Mouse (Mus musculus) layer of hippocampus, adult 2 months (tissue): ENCODE results near the gene Add2. TPM values are rescaled to one million over a fixed set of nuclear protein-coding genes. Genes with fewer than 3 reads are reported as not detected.

Experiments used
- DNase-seq, 2 experiments: peaks; one replicate each; pipeline ENCODE4 v3.0.0; 2022; ENCODE audit warnings: low spot score in 2 of 2
- H3K27ac ChIP-seq: fragments of 200-600 bp; 2 replicates; pipeline ENCODE4 v1.8.1; 2022
- H3K4me3 ChIP-seq: fragments of 200-600 bp; 2 replicates; pipeline ENCODE4 v1.8.1; 2022; ENCODE audit warnings: mild to moderate bottlenecking
- CTCF ChIP-seq: fragments of 200-600 bp; conservative IDR thresholded peaks from 2 replicates; pipeline ENCODE4 v1.8.1; 2022; ENCODE audit warnings: antibody characterized with exemption, mild to moderate bottlenecking, moderate library complexity
- total RNA-seq, 2 experiments: library from RNA; stranded (reverse); gene quantifications; 2 replicates each; pipeline ENCODE4 v1.2.3; 2021

Gene Add2
- total RNA-seq, 2 experiments from 2014 or later, result 277 to 286 TPM

- Histone ChIP-seq H3K4me3 (no peak overlapping the region), H3K27ac (peak overlapping the region; percentile 96)
- DNase-seq, result no peak
- TF ChIP-seq CTCF, result no peak
Measured at GRCm38 (mm10) chr6:86101451-86101850, 73.0 kb downstream of the Add2 start.

- H3K27ac ChIP-seq, result peak overlapping the region; percentile 96
- DNase-seq, result peak; percentile 89 to 93
- no peak overlapping the region for H3K4me3 ChIP-seq
- TF ChIP-seq CTCF, result no peak
Measured at GRCm38 (mm10) chr6:86102874-86103273, 74.4 kb downstream of the Add2 start.

GRCm38 (mm10) chr6:86103614-86104013 is 75.1 kb downstream of the Add2 start:
- TF ChIP-seq CTCF, result no peak
- DNase-seq, result no peak
- H3K4me3 ChIP-seq, result no peak overlapping the region
- H3K27ac ChIP-seq, result peak overlapping the region; percentile 96

GRCm38 (mm10) chr6:86104719-86105118 is 76.2 kb downstream of the Add2 start:
- no peak for TF ChIP-seq CTCF
- Histone ChIP-seq H3K27ac (peak overlapping the region; percentile 96), H3K4me3 (no peak overlapping the region)
- DNase-seq, result no peak

DNA sequence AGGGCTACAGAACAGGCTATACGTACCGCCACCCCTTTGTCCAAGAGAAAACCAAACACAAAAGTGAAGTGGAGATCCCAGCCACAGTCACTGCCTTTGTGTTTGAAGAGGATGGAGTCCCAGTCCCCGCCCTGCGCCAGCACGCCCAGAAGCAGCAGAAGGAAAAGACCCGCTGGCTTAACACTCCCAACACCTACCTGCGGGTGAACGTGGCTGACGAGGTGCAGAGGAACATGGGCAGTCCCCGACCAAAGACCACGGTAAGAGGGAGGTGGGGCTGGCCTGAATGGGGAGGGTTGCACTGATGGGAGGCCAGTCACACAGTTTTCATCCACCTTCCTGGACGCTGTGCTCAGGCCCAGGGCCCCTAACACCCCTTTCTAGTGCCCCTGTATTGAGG is 77.6 kb downstream of the Add2 start:
- peak overlapping the region; percentile 96; the same call in 1 of the 2 replicates for H3K27ac ChIP-seq
- TF ChIP-seq CTCF, result no peak

DNA sequence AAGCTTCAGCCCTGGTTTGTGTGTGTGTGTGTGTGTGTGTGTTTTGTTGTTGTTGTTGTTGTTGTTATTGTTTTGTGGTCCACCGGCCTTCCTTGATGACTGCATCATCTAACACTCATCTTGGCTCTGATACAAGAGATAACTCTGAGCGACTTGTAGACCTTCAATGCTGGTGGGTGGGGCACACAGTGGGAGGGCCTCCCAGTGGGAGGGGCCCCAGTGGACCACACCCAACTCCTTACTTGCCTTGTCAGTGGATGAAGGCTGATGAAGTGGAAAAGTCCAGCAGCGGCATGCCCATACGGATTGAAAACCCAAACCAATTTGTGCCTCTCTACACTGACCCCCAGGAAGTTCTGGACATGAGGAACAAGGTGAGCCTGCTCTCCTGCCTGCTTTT is 78.6 kb downstream of the Add2 start:
- Histone ChIP-seq H3K27ac (peak overlapping the region; percentile 51; the same call in 1 of the 2 replicates), H3K4me3 (no peak overlapping the region)
- no peak for DNase-seq
- no peak for TF ChIP-seq CTCF

More for the DNA sequence above, 77.6 kb downstream of the Add2 start:
- no peak overlapping the region for H3K4me3 ChIP-seq
- DNase-seq, result no peak

- Histone ChIP-seq H3K27ac (peak overlapping the region; percentile 64; the same call in 1 of the 2 replicates), H3K4me3 (no peak overlapping the region)
- no peak for TF ChIP-seq CTCF
- peak in 1 of 2 experiments; percentile 75 for DNase-seq
Measured at GRCm38 (mm10) chr6:86115843-86116242, 87.4 kb downstream of the Add2 start.

DNA sequence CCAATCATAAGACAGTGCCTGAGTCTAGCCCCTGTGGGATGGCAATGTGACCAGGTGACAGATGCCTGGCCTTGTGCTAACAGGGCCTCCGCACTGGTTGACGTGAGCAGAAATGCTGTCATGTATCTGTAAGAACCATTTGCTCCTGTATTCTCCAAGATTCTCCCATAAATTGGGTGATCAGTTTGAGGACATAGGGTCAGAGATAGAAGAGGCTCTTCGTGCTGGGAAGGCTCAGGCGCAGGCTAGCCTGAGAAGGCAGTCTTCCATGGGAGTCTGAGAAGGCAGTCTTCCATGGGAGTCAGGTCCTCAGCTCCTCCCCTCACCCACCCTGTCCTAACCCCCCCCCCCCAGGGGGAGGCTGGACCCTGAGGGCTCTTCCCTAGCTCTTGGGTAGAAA is 94.6 kb downstream of the Add2 start:
- DNase-seq, result no peak
- Histone ChIP-seq H3K4me3 (no peak overlapping the region), H3K27ac (peak overlapping the region; percentile 23; the same call in 1 of the 2 replicates)
- TF ChIP-seq CTCF, result no peak

DNA sequence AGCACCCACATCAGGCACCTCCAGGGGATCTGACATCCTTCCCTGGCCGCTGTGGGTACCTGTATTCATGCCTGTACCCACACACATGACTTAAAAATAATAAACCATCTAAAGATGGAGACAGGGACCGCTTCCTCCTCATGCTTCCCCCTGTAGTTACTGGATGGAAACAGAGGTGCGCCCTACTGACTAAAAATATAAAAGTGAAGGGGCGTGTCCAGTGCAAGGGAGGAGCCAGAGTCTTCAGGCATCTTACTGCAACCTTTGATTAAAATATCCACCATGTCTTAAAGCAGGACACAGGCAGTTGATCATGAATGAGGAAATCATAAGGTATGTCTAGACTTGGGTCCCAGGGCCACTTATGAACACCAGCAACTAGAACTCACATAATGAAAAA is 97.3 kb downstream of the Add2 start:
- no peak for DNase-seq
- H3K4me3 ChIP-seq, result no peak overlapping the region
- TF ChIP-seq CTCF, result 0 out of 2 replicates have a peak, but pooled peaks have one; percentile 7
- no peak overlapping the region for H3K27ac ChIP-seq

- DNase-seq, result peak in 1 of 2 experiments; percentile 72
- TF ChIP-seq CTCF, result peak; percentile 48
- H3K27ac ChIP-seq, result 0 out of 2 replicates have a peak overlapping the region, but pooled peaks have one; percentile 18
- H3K4me3 ChIP-seq, result no peak overlapping the region
Measured at GRCm38 (mm10) chr6:86126953-86127581, 98.6 kb downstream of the Add2 start.

DNA sequence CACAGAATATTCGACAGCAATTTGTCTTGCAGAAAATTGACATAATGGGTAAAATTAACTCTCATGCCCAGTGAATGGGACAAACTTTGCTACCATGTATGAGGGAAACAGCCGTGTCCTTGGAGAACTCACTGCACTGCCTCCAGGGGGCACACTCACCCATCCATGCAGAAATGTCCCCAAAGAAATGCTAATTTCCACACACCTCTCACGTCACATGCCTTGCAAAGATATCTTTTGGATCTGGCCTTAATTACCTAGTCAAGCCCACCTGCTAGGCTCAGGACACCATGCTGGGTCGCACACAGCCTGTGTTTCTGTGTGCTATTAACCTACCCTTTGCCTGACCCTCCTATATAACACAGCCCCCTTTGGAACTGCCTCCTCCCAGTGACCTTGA is 100.0 kb downstream of the Add2 start:
- peak; percentile 82 for TF ChIP-seq CTCF
- no peak overlapping the region for H3K27ac ChIP-seq
- peak in 1 of 2 experiments; percentile 60 for DNase-seq
- H3K4me3 ChIP-seq, result no peak overlapping the region

- Histone ChIP-seq H3K4me3 (no peak overlapping the region), H3K27ac (no peak overlapping the region)
- DNase-seq, result no peak
- no peak for TF ChIP-seq CTCF
Measured at GRCm38 (mm10) chr6:86129872-86130498, 101.5 kb downstream of the Add2 start.

DNA sequence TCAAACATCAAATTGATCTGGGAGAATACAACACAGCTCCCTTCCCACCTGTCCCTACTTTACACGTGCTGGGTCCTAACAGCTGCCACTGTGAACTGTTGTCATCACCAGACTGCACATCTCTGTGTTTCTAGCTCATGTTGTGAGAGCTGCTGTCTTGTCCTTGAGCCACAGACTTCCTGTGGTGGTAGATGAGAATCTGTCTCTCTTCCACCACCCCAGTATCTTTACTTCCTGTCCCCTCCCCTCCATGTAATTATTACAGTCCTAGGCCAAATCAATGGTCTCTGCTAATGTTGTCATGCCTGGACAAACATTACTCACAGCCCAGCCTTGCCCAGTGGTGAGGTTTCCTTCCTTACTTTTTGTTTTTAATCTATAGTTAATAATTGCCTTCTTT is 105.4 kb downstream of the Add2 start:
- H3K27ac ChIP-seq, result no peak overlapping the region
- no peak for DNase-seq
- TF ChIP-seq CTCF, result no peak
- no peak overlapping the region for H3K4me3 ChIP-seq

DNA sequence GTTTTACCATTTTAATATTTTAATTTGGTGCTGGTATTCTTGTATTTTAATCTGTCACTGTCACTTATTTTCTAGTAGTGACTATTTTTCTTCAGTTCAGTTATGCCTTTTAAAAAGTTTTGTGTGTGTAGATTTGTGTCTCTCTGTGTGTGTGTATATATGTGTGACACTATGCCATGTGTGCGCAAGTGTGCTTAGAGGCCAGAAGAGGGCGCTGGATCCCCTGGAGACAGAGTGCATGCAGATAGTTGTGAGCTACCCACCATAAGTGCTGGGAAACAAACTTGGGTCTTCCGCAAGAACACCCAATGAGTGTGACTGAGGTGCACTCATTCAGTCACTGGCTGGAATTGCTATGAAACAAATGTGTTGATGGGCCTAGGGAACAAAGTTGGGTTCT is 107.7 kb downstream of the Add2 start:
- no peak overlapping the region for H3K4me3 ChIP-seq
- TF ChIP-seq CTCF, result 0 out of 2 replicates have a peak, but pooled peaks have one; percentile 16
- no peak for DNase-seq
- H3K27ac ChIP-seq, result no peak overlapping the region
